Mouse (Mus musculus): ENCODE measurements around the gene Ets1. TPM values are rescaled to one million over a fixed set of nuclear protein-coding genes. Genes with fewer than 3 reads are reported as not detected.

Gene Ets1
- polyA plus RNA-seq, 1 experiment from 2014 or later: 41.3 TPM

DNA sequence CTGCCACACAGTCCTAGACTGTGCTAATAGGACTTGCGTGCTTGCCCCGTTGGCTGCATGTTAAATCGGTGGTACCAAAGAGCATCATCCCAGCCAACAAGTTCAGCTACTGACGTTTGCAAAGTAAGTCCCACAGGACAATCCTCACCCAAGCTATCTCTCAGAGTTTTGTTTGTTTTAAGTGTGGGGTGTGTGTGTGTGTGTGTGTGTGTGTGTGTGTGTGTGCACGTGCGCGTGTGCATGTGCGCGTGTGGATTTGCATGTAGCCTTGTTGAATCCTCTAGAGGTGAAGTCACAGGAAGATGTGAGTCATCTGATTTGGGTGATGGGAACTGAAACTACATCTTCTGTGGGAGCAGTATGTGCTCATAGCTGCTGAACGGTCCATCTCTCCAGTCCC is 16.1 kb downstream of the Ets1 start:
- no peak for ATAC-seq (ENCODE audit: insufficient read depth, low FRiP score, low read depth)
- Histone ChIP-seq H3K4me2 (no peak overlapping the region), H3K9ac (no peak overlapping the region), H3K36me3 (no peaks in the 10 kb centered on the region), H3K27ac (no peak overlapping the region), H3K4me3 (replicated peaks) (no peak overlapping the region), H3K4me1 (peaks cover 7% of the 10 kb centered on the region; the same call in 1 of the 2 replicates), H3K27me3 (replicated peaks) (no peaks in the 10 kb centered on the region), H3K9me3 (no peaks in the 10 kb centered on the region)
- 88% methylated on average over 10 of the region's 10 CpGs for WGBS

DNA sequence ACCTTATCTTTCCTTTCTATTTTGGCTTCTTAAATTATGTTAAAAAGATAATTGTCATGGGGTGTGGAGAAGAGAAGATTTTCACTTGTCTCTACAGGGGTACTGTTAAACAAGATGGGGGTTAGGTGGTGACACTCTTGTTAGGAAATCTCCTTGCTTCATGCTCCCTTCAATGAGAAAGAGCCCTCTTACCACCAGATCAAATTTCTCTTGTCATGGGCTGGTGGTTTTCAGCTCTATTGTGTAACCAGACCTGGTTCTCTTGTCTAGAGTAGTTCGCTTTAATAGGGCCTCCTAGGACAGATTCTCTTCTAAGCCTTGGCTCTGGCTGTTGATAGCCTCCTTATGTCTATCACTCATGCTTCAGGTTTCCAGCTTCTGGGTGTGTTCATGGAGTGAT is 18.3 kb downstream of the Ets1 start:
- H3K4me1 ChIP-seq: no peaks in the 10 kb centered on the region
- no peaks in the 10 kb centered on the region for H3K9me3 ChIP-seq
- no peaks in the 10 kb centered on the region for H3K27me3 ChIP-seq (replicated peaks)
- no peak overlapping the region for H3K9ac ChIP-seq
- H3K36me3 ChIP-seq: no peaks in the 10 kb centered on the region
- ATAC-seq (ENCODE audit: insufficient read depth, low FRiP score, low read depth): no peak
- H3K27ac ChIP-seq: no peak overlapping the region
- no peak overlapping the region for H3K4me3 ChIP-seq (replicated peaks)
- 93% methylated on average over 1 of the region's 1 CpGs for WGBS
- no peak overlapping the region for H3K4me2 ChIP-seq

DNA sequence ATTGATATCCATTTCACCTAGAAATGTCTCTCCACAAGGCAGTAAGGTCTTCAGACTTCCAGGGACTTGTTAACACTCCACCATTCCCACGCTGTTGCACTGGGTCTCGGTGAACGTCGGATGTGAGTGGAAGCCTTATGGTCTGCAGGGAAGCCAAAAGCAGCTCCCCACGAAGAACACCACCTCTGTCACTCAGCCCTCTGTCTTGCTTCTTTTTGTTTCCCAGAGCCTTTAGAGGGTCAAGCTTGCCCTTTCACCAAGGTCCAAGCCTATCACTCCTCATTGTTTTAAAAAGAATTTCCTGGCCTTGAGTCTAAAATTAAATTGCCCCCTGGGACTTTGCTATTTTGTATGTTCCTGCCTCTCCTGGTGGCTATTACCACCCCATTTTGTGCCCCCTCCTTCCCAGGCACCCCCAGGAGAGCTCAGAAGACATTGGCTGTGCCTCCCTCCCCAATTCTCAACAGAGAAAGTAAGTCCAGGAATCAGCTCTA is 20.4 kb downstream of the Ets1 start:
- no peak for ATAC-seq (ENCODE audit: insufficient read depth, low FRiP score, low read depth)
- H3K27ac ChIP-seq: no peak overlapping the region

DNA sequence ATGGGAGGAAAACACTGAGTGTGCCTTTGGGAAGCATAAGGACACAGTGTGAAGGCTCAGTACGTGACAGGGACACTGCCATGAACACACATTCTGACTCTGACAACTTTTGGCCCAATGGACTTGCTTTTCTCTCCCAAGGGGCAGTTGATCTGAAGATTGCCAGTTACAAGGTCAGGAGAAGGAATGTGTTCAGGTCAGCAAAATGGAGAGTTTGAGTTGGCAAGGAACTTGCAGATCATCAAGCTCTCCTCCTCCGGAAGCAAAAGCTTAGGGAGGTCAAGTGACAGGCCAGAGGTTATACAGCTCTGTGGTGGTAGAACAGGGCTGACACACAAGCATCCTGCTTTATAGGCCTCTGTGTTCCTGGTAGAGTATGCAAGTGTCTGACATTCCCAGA is 21.1 kb downstream of the Ets1 start:
- no peaks in the 10 kb centered on the region for H3K9me3 ChIP-seq
- no peak for ATAC-seq (ENCODE audit: insufficient read depth, low FRiP score, low read depth)
- H3K36me3 ChIP-seq: no peaks in the 10 kb centered on the region
- no peaks in the 10 kb centered on the region for H3K27me3 ChIP-seq (replicated peaks)
- H3K4me1 ChIP-seq: no peaks in the 10 kb centered on the region
- H3K4me3 ChIP-seq (replicated peaks): no peak overlapping the region
- WGBS: 56% methylated on average over 2 of the region's 2 CpGs
- H3K4me2 ChIP-seq: no peak overlapping the region
- no peak overlapping the region for H3K9ac ChIP-seq
- H3K27ac ChIP-seq: no peak overlapping the region

More for the DNA sequence above, 20.4 kb downstream of the Ets1 start:
- H3K4me3 ChIP-seq (replicated peaks): no peak overlapping the region
- H3K27me3 ChIP-seq (replicated peaks): no peaks in the 10 kb centered on the region
- H3K4me2 ChIP-seq: no peak overlapping the region
- WGBS: 79% methylated on average over 5 of the region's 5 CpGs
- no peaks in the 10 kb centered on the region for H3K36me3 ChIP-seq
- H3K9me3 ChIP-seq: no peaks in the 10 kb centered on the region
- H3K9ac ChIP-seq: no peak overlapping the region
- H3K4me1 ChIP-seq: no peaks in the 10 kb centered on the region

DNA sequence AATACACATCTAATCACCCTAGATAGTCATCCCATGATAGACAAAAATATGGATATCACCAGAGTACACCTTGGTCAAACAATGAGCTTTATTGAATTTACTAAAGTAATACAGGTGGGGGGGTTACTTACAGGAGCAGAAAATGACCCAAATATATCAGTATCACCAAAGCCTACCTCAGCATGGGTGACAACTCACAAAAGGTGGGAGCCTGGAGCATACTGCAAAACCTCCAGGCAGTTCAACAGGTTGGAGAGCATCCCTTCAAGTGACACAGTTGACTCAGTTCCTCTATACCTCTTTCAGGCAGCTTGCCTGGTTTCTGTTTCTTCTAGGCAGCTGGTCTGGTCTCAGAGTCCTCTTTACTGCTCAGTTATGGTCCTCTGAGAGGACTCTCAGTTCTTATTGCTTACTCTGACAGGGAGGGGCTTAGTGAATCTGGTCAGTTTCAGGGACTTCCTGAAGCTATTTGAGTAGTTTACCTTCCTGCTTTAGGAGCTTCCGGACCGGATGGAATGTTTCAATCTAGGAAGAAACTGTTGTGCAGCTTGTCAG is 24.5 kb downstream of the Ets1 start:
- Histone ChIP-seq H3K4me2 (no peak overlapping the region), H3K9ac (no peak overlapping the region), H3K27ac (no peak overlapping the region), H3K36me3 (no peaks in the 10 kb centered on the region), H3K4me1 (no peaks in the 10 kb centered on the region), H3K4me3 (replicated peaks) (no peak overlapping the region), H3K9me3 (no peaks in the 10 kb centered on the region), H3K27me3 (replicated peaks) (no peaks in the 10 kb centered on the region)
- WGBS: 80% methylated on average over 2 of the region's 2 CpGs
- no peak for ATAC-seq (ENCODE audit: insufficient read depth, low FRiP score, low read depth)

DNA sequence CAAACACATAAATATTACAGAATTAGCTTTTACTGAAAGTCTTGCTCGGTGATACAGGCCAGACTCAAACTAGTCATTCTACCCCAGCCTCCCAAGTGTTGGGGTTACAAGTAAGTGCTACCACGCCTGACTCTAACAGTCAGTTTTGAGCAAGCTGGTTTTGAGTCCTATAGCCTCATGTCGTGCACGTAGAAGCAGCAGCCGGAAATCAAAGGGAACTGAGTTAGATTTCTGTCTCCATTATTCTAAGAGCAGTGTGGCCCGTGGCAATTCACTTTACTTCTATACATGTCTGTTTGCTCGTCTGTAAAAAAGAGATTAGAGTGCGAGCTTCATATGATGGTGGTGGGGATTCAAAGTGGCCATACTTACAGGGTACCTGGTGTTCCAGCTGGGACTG is 25.1 kb downstream of the Ets1 start:
- WGBS: 77% methylated on average over 8 of the region's 8 CpGs
- Histone ChIP-seq H3K4me1 (no peaks in the 10 kb centered on the region), H3K9me3 (no peaks in the 10 kb centered on the region), H3K27me3 (replicated peaks) (no peaks in the 10 kb centered on the region), H3K4me3 (replicated peaks) (no peak overlapping the region), H3K36me3 (no peaks in the 10 kb centered on the region), H3K27ac (no peak overlapping the region), H3K9ac (no peak overlapping the region), H3K4me2 (no peak overlapping the region)
- ATAC-seq (ENCODE audit: insufficient read depth, low FRiP score, low read depth): no peak

DNA sequence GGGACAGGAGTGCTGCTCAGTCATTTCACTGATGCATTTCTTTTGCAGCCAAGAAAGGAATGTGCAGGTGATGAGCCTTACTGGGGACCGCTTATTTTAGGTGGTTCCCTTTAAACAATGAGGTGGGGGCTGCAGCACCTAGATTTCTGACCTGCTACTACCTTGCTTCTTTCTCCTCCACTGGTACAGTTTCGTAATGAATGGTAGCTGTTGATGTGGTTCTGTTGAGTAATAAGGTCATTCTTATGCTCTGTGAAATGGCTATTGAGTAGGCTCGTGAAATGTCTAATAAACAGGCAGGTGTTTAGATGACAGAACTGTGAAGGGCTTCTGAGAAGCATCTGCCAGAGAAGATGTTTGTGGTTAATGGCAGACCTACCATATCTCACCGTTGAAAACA is 25.5 kb downstream of the Ets1 start:
- ATAC-seq (ENCODE audit: insufficient read depth, low FRiP score, low read depth): no peak
- 64% methylated on average over 4 of the region's 4 CpGs for WGBS
- Histone ChIP-seq H3K9ac (no peak overlapping the region), H3K27me3 (replicated peaks) (no peaks in the 10 kb centered on the region), H3K4me1 (no peaks in the 10 kb centered on the region), H3K4me3 (replicated peaks) (no peak overlapping the region), H3K4me2 (no peak overlapping the region), H3K9me3 (no peaks in the 10 kb centered on the region), H3K36me3 (no peaks in the 10 kb centered on the region), H3K27ac (no peak overlapping the region)

DNA sequence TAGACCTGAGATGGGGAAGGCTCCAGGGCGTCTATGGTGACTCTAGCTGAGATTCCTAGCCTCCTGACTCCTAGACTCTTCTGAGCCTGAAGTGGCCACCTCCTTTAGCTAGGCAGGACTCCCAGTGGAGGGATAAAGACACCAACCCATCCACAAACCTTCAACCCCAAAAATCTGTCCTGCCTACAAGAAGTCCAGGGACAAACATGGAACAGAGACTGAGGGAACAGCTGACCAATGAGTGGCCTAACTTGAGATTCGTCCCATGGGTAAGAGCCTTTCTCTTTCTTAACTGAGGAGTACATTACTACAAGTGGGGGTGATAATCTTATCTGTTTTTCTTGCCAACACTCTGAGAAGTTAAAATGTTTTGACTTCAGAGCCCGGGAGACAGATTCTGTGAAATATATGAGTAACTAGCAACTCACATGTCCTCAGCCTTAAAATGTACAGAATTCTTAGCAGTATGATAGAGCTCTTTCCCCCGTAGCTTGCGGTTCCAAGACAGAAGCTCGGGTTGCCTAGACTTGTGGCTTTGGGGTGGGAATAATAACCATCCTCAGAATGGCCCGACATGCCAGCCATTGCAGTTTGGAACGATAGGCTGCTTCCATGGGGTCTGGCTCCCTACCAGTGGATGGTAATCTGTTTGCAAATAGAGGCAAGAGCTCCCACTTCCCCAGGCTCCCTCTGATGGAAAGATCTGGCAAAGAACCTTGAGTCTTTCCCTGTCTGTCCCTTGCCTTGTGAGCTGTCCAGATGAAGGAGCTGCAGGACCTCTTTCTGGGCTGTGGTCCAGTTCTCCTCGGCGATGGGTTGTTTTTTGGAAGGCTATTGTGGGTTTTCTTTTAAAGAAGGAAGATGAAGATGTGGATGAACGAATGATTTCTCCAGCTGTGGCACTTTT is 30.8 kb downstream of the Ets1 start:
- Histone ChIP-seq H3K9ac (no peak overlapping the region), H3K4me3 (replicated peaks) (no peak overlapping the region), H3K27me3 (replicated peaks) (no peaks in the 10 kb centered on the region), H3K9me3 (no peaks in the 10 kb centered on the region), H3K4me1 (peaks cover 26% of the 10 kb centered on the region), H3K4me2 (0 out of 2 replicates have a peak overlapping the region, but pooled peaks have one; percentile 3), H3K27ac (peak overlapping the region; percentile 46; the same call in 1 of the 2 replicates), H3K36me3 (no peaks in the 10 kb centered on the region)
- no peak for ATAC-seq (ENCODE audit: insufficient read depth, low FRiP score, low read depth)
- WGBS: 49% methylated on average over 11 of the region's 11 CpGs

DNA sequence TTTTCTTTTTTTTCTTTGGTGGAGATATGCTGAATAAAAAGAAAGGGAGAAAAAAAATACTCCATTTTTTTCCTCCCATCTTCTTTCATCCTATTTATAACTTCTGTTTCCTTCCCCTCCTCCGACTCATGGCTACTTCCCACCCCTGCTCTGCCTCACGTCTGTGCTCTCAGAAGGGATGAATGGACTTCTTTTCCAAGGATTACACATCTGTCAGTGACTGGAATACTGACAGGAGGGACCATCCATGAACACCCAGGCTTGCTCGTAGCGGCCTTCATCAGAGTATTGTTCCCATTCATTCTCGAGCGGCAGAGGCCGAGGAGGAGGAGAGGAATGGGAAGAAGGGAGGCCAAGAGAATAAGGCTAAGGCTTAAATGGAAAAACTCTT is 31.5 kb downstream of the Ets1 start:
- WGBS: 46% methylated on average over 7 of the region's 7 CpGs
- Histone ChIP-seq H3K27me3 (replicated peaks) (no peaks in the 10 kb centered on the region), H3K4me1 (peaks cover 32% of the 10 kb centered on the region), H3K9ac (no peak overlapping the region), H3K9me3 (no peaks in the 10 kb centered on the region), H3K4me3 (replicated peaks) (no peak overlapping the region), H3K27ac (peak overlapping the region; percentile 52; the same call in 1 of the 2 replicates), H3K4me2 (0 out of 2 replicates have a peak overlapping the region, but pooled peaks have one; percentile 3), H3K36me3 (no peaks in the 10 kb centered on the region)
- no peak for ATAC-seq (ENCODE audit: insufficient read depth, low FRiP score, low read depth)

DNA sequence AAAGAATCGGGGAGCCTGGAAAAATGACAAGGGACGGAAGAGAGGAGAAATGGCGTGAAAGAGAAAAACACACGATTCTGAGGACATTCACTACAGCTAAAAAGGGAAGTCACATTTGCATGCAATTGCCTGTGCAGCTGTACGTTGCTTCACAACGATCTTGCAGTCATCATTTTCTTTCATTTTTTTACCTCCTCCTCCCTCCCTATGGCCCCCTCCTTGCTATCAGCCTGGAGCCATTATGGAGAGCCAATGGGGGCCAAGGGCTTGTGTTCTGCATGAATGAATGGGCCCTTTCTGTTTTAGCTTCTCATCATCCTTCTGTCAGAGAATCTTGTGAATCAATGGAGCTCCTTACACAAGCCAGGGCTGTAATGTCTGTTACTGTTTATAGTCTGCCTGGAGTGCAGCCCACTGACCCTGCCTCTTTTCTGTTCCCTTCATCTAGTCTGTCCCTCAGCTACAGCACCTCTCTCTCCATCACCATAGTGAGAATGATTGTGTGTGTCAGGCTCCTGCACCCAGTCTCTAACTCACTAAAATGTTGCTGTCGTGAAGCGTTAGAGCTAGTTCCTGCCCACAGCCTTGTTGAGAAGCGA is 32.2 kb downstream of the Ets1 start:
- WGBS: 49% methylated on average over 9 of the region's 9 CpGs
- Histone ChIP-seq H3K27ac (peak overlapping the region; percentile 52; the same call in 1 of the 2 replicates), H3K4me3 (replicated peaks) (no peak overlapping the region), H3K4me1 (peaks cover 39% of the 10 kb centered on the region), H3K27me3 (replicated peaks) (no peaks in the 10 kb centered on the region), H3K9ac (no peak overlapping the region), H3K36me3 (no peaks in the 10 kb centered on the region), H3K9me3 (no peaks in the 10 kb centered on the region), H3K4me2 (no peak overlapping the region)
- ATAC-seq (ENCODE audit: insufficient read depth, low FRiP score, low read depth): no peak

DNA sequence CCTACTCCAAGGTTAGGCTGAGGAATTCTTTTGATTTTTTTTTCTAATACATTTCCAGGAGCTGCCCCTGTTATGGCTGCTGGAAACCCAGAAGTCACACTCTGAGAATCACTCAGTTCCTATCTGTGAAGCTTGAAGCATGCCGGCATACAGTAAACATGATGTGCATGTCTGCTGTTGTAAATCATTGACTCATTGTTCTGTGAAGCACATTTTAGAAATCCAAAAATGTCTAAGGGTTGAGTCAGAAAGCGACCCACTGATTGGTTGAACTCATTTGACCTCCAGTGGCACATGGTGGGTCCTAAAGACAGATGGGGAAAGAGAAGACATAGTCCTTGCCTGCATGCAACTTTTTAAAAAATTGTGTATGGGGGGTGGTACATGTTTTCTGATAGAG is 33.4 kb downstream of the Ets1 start:
- no peaks in the 10 kb centered on the region for H3K36me3 ChIP-seq
- H3K4me3 ChIP-seq (replicated peaks): no peak overlapping the region
- peaks cover 43% of the 10 kb centered on the region for H3K4me1 ChIP-seq
- no peak overlapping the region for H3K27ac ChIP-seq
- WGBS: 24% methylated on average over 2 of the region's 2 CpGs
- H3K9ac ChIP-seq: no peak overlapping the region
- H3K4me2 ChIP-seq: no peak overlapping the region
- ATAC-seq (ENCODE audit: insufficient read depth, low FRiP score, low read depth): no peak
- H3K27me3 ChIP-seq (replicated peaks): no peaks in the 10 kb centered on the region
- no peaks in the 10 kb centered on the region for H3K9me3 ChIP-seq
